Mouse (Mus musculus): Measurements from ENCODE around the gene Krt4. TPM values are rescaled to one million over a fixed set of nuclear protein-coding genes. Genes with fewer than 3 reads are reported as not detected.

Gene Krt4
- polyA plus RNA-seq, 1 experiment from 2014 or later = 0.93 TPM

DNA sequence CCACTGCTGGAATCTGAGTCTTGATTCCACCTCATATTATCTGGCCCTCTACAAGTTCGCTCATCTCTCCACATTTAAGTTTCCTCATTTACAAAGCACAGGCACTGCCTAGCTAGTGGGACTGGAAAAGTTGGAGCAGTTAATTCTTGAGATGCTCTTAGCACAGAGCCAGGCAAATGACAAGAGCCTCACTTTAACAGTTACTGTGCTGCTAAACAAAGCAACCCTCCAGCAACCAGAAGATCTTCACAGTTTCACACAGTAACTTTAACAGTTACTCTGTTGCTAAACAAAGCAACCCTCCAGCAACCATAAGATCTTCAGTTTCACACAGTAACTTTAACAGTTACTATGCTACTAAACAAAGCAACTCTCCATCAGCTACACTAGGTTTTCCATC lies 50.2 kb downstream of the Krt4 start:
- H3K36me3 ChIP-seq (ENCODE audit: insufficient read depth, low read length) = no peaks in the 10 kb centered on the region
- no peak for TF ChIP-seq CTCF (IDR thresholded peaks at IDR 0.05; ENCODE audit: low read depth)
- no peak overlapping the region for H3K4me2 ChIP-seq (ENCODE audit: low read length)
- no peak overlapping the region for H3K4me3 ChIP-seq (replicated peaks; ENCODE audit: low read depth, low read length)
- H3K9ac ChIP-seq (ENCODE audit: low read depth, low read length) = no peak overlapping the region
- no peak for ATAC-seq (replicated peaks; ENCODE audit: low FRiP score, low read depth)
- H3K9me3 ChIP-seq (replicated peaks; ENCODE audit: low read length) = no peaks in the 10 kb centered on the region
- no peaks in the 10 kb centered on the region for H3K4me1 ChIP-seq (replicated peaks; ENCODE audit: insufficient read depth, low read length)
- no peak for DNase-seq (ENCODE audit: low spot score)
- WGBS = 84% methylated on average over 1 of the region's 1 CpGs
- H3K27me3 ChIP-seq (ENCODE audit: insufficient read depth, low read length) = no peaks in the 10 kb centered on the region
- H3K27ac ChIP-seq = no peak overlapping the region

DNA sequence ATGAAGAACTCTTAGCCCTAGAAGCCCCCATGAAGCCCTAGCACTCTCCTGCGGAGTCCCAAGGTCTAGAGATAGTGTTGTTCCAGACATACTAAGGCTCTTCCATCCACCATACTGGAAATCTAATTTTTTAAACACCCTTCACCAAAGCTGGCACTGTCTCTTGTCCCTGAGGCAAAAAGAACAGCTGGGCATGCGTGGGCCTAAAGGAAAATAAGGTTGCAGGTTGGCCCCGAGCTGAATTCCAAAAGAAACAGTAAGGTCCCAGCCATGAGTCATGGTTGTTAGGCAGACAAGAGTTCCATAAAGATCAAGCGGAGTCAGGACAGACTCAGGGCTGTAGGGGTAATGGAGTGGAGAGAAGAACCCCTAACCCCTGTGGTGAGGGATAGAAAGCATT lies 51.3 kb downstream of the Krt4 start:
- ATAC-seq (replicated peaks; ENCODE audit: low FRiP score, low read depth) (no peak), DNase-seq (ENCODE audit: low spot score) (no peak)
- H3K36me3 ChIP-seq (ENCODE audit: insufficient read depth, low read length) = no peaks in the 10 kb centered on the region
- H3K27me3 ChIP-seq (ENCODE audit: insufficient read depth, low read length) = no peaks in the 10 kb centered on the region
- H3K4me3 ChIP-seq (replicated peaks; ENCODE audit: low read depth, low read length) = no peak overlapping the region
- no peak overlapping the region for H3K27ac ChIP-seq
- H3K4me1 ChIP-seq (replicated peaks; ENCODE audit: insufficient read depth, low read length) = no peaks in the 10 kb centered on the region
- H3K9me3 ChIP-seq (replicated peaks; ENCODE audit: low read length) = no peaks in the 10 kb centered on the region
- no peak for TF ChIP-seq CTCF (IDR thresholded peaks at IDR 0.05; ENCODE audit: low read depth)
- no peak overlapping the region for H3K4me2 ChIP-seq (ENCODE audit: low read length)
- WGBS = 53% methylated on average over 4 of the region's 4 CpGs
- H3K9ac ChIP-seq (ENCODE audit: low read depth, low read length) = no peak overlapping the region

DNA sequence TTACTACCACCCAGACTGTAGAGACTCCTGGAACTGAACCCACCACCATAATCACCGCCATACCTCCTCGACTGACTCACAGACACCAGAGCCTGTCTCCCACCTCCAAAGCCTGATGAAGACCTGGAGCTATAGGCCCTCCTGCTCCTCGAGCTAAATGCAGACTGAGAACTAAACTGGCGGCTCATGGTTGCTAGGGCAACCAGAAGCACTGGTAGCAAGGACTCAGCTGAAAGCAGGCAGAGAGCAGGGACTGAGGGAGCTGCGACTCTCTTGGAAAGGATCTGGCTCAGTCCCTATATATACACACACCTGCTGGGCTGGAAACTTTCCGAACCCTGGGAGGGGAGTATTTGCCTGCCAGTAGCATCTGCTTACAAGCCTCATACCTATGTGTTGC lies 55.1 kb downstream of the Krt4 start, which contains the start of gene Krt77:
Krt77 (minus strand) TSS at position 275 of the 400 bp plus-strand sequence.
- Histone ChIP-seq H3K4me1 (replicated peaks; ENCODE audit: insufficient read depth, low read length) (no peaks in the 10 kb centered on the region), H3K4me3 (replicated peaks; ENCODE audit: low read depth, low read length) (no peak within 1 kb of the TSS), H3K9me3 (replicated peaks; ENCODE audit: low read length) (no peaks in the 10 kb centered on the region), H3K27me3 (ENCODE audit: insufficient read depth, low read length) (no peaks in the 10 kb centered on the region), H3K36me3 (ENCODE audit: insufficient read depth, low read length) (no peaks in the 10 kb centered on the region), H3K27ac (no peak within 1 kb of the TSS), H3K9ac (ENCODE audit: low read depth, low read length) (no peak within 1 kb of the TSS), H3K4me2 (ENCODE audit: low read length) (no peak within 1 kb of the TSS)
- no peak for TF ChIP-seq CTCF (IDR thresholded peaks at IDR 0.05; ENCODE audit: low read depth)
- no peak for ATAC-seq (replicated peaks; ENCODE audit: low FRiP score, low read depth)
- DNase-seq (ENCODE audit: low spot score) = no peak
- 27% methylated on average over 6 of the region's 6 CpGs for WGBS

Small RNA genes within 50 kb of the gene (microRNA-seq; reads per million reads assigned to microRNA genes)
- gene Gm44356 = not detected

Other genes with a start within 250 kb of the Krt4 start
- not detected in 2 replicates for gene Krt6b, start 244.4 kb downstream of the Krt4 start, polyA plus RNA-seq (2015; fragmentation: Nextera tagmentation; extraction: Ambion mirVana)
- not detected in 2 replicates for gene Krt6a, start 230.4 kb downstream of the Krt4 start, polyA plus RNA-seq (2015; fragmentation: Nextera tagmentation; extraction: Ambion mirVana)
- gene Krt5, start 211.8 kb downstream of the Krt4 start, polyA plus RNA-seq (2015; fragmentation: Nextera tagmentation; extraction: Ambion mirVana) = 0.77 and 3.0 TPM in 2 replicates
- gene Krt71, start 181.6 kb downstream of the Krt4 start, polyA plus RNA-seq (2015; fragmentation: Nextera tagmentation; extraction: Ambion mirVana) = not detected in 2 replicates
- gene Krt72, start 138.3 kb downstream of the Krt4 start, polyA plus RNA-seq (2015; fragmentation: Nextera tagmentation; extraction: Ambion mirVana) = not detected in 2 replicates
- not detected in 2 replicates for gene Krt73, start 122.4 kb downstream of the Krt4 start, polyA plus RNA-seq (2015; fragmentation: Nextera tagmentation; extraction: Ambion mirVana)
- gene Krt2, start 106.6 kb downstream of the Krt4 start, polyA plus RNA-seq (2015; fragmentation: Nextera tagmentation; extraction: Ambion mirVana) = not detected in 2 replicates
- gene Krt1, start 73.9 kb downstream of the Krt4 start, polyA plus RNA-seq (2015; fragmentation: Nextera tagmentation; extraction: Ambion mirVana) = 0.59 and 1.1 TPM in 2 replicates
- not detected in 2 replicates for gene Krt77, start 55.0 kb downstream of the Krt4 start, polyA plus RNA-seq (2015; fragmentation: Nextera tagmentation; extraction: Ambion mirVana)
- not detected in 2 replicates for gene Krt76, start 31.8 kb downstream of the Krt4 start, polyA plus RNA-seq (2015; fragmentation: Nextera tagmentation; extraction: Ambion mirVana)
- 0.08 and 0.29 TPM in 2 replicates for gene Krt79, start 15.6 kb upstream of the Krt4 start, polyA plus RNA-seq (2015; fragmentation: Nextera tagmentation; extraction: Ambion mirVana)
- 0.07 TPM in 1 of 2 replicates, not detected in the other for gene Krt78, start 29.6 kb upstream of the Krt4 start, polyA plus RNA-seq (2015; fragmentation: Nextera tagmentation; extraction: Ambion mirVana)
- 305 and 333 TPM in 2 replicates for gene Krt8, start 79.7 kb upstream of the Krt4 start, polyA plus RNA-seq (2015; fragmentation: Nextera tagmentation; extraction: Ambion mirVana)
- 252 and 256 TPM in 2 replicates for gene Krt18, start 103.4 kb upstream of the Krt4 start, polyA plus RNA-seq (2015; fragmentation: Nextera tagmentation; extraction: Ambion mirVana)
- gene Eif4b, start 149.0 kb upstream of the Krt4 start, polyA plus RNA-seq (2015; fragmentation: Nextera tagmentation; extraction: Ambion mirVana) = 96.1 and 102 TPM in 2 replicates
- 34.4 and 35.8 TPM in 2 replicates for gene Tns2, start 175.7 kb upstream of the Krt4 start, polyA plus RNA-seq (2015; fragmentation: Nextera tagmentation; extraction: Ambion mirVana)
- 14.3 and 16.6 TPM in 2 replicates for gene Spryd3, start 211.5 kb upstream of the Krt4 start, polyA plus RNA-seq (2015; fragmentation: Nextera tagmentation; extraction: Ambion mirVana)
- 20.5 and 28.3 TPM in 2 replicates for gene Igfbp6, start 219.6 kb upstream of the Krt4 start, polyA plus RNA-seq (2015; fragmentation: Nextera tagmentation; extraction: Ambion mirVana)
- gene Soat2, start 225.8 kb upstream of the Krt4 start, polyA plus RNA-seq (2015; fragmentation: Nextera tagmentation; extraction: Ambion mirVana) = 0.28 and 0.34 TPM in 2 replicates